Mouse (Mus musculus): ENCODE measurements around the gene Frmd4b. TPM values are rescaled to one million over a fixed set of nuclear protein-coding genes. Genes with fewer than 3 reads are reported as not detected.

Gene Frmd4b
- total and polyA plus RNA-seq, 3 experiments = 7.3 to 18.1 (median 11.9) TPM

DNA sequence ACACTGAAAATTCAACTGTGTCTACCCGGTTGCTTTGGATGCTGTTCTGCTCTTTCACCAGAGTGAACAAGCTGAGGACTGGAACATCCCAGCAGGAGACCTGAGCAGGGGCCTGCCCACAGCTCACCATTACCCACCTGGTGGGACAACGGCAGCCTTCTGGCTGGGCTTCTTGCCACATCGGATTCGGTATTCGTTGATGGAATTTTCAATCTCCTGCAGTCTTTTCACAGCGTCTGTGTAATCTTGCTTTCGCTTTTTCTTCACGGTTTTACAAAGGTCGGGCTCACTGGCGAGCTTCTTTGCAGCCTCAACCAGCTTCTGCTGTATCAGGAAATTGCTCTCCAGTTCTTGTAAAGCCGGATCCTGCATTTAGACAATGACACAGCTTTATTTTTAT, 312.3 kb downstream of the Frmd4b start:
- DNase-seq = no peak
- H3K4me3 ChIP-seq = peak overlapping the region; percentile 26; the same call in 1 of the 2 replicates
- WGBS = 41% methylated on average over 11 of the region's 11 CpGs
- H3K9ac ChIP-seq (ENCODE audit: low read depth, low read length) = peak overlapping the region; percentile 22; the same call in 1 of the 2 replicates
- no peaks in the 10 kb centered on the region for H3K27me3 ChIP-seq (ENCODE audit: control insufficient read depth, insufficient read depth, low read length)
- 0 out of 2 replicates have a peak, but pooled peaks cover 2% of the 10 kb centered on the region for H3K4me1 ChIP-seq (ENCODE audit: control insufficient read depth, insufficient read depth, low read length)
- no peaks in the 10 kb centered on the region for H3K79me2 ChIP-seq (replicated peaks; ENCODE audit: control insufficient read depth, insufficient read depth, low read length)
- H3K36me3 ChIP-seq (ENCODE audit: control insufficient read depth, insufficient read depth, low read length) = peaks cover 8% of the 10 kb centered on the region
- peak overlapping the region; percentile 62 for H3K27ac ChIP-seq
- intact Hi-C loops (cut with DNase I) = no loop called here
- TF ChIP-seq EP300 (IDR thresholded peaks at IDR 0.05; ENCODE audit: insufficient read depth, low read depth, low read length) = no peak
- no peak for TF ChIP-seq POLR2A (IDR thresholded peaks at IDR 0.05; ENCODE audit: insufficient read depth, low read depth, low read length)
- no peak for TF ChIP-seq CTCF (IDR thresholded peaks at IDR 0.05)

GRCm38 (mm10) chr6:97303277-97304109, 313.8 kb downstream of the Frmd4b start:
- no peaks in the 10 kb centered on the region for H3K27me3 ChIP-seq (ENCODE audit: control insufficient read depth, insufficient read depth, low read length)
- H3K79me2 ChIP-seq (replicated peaks; ENCODE audit: control insufficient read depth, insufficient read depth, low read length) = no peaks in the 10 kb centered on the region
- intact Hi-C loops (cut with DNase I) = no loop called here
- no peak overlapping the region for H3K9ac ChIP-seq (ENCODE audit: low read depth, low read length)
- H3K4me1 ChIP-seq (ENCODE audit: control insufficient read depth, insufficient read depth, low read length) = 0 out of 2 replicates have a peak, but pooled peaks cover 2% of the 10 kb centered on the region
- H3K36me3 ChIP-seq (ENCODE audit: control insufficient read depth, insufficient read depth, low read length) = peaks cover 8% of the 10 kb centered on the region
- no peak overlapping the region for H3K4me3 ChIP-seq
- DNase-seq = no peak
- 90% methylated on average over 9 of the region's 9 CpGs for WGBS
- TF ChIP-seq POLR2A (IDR thresholded peaks at IDR 0.05; ENCODE audit: insufficient read depth, low read depth, low read length) (no peak), CTCF (IDR thresholded peaks at IDR 0.05) (no peak), EP300 (IDR thresholded peaks at IDR 0.05; ENCODE audit: insufficient read depth, low read depth, low read length) (no peak)
- H3K27ac ChIP-seq = no peak overlapping the region

- 90% methylated on average over 7 of the region's 7 CpGs for WGBS
- H3K4me1 ChIP-seq (ENCODE audit: control insufficient read depth, insufficient read depth, low read length) = 0 out of 2 replicates have a peak, but pooled peaks cover 2% of the 10 kb centered on the region
- H3K27ac ChIP-seq = no peak overlapping the region
- no peaks in the 10 kb centered on the region for H3K27me3 ChIP-seq (ENCODE audit: control insufficient read depth, insufficient read depth, low read length)
- no peak overlapping the region for H3K4me3 ChIP-seq
- H3K79me2 ChIP-seq (replicated peaks; ENCODE audit: control insufficient read depth, insufficient read depth, low read length) = no peaks in the 10 kb centered on the region
- H3K9ac ChIP-seq (ENCODE audit: low read depth, low read length) = no peak overlapping the region
- intact Hi-C loops (cut with DNase I) = no loop called here
- no peak for DNase-seq
- peaks cover 8% of the 10 kb centered on the region for H3K36me3 ChIP-seq (ENCODE audit: control insufficient read depth, insufficient read depth, low read length)
- TF ChIP-seq POLR2A (IDR thresholded peaks at IDR 0.05; ENCODE audit: insufficient read depth, low read depth, low read length) = no peak
- no peak for TF ChIP-seq EP300 (IDR thresholded peaks at IDR 0.05; ENCODE audit: insufficient read depth, low read depth, low read length)
- no peak for TF ChIP-seq CTCF (IDR thresholded peaks at IDR 0.05)
These were observed 315.0 kb downstream of the Frmd4b start for GRCm38 (mm10) chr6:97302303-97302702.

GRCm38 (mm10) chr6:97300659-97301058, 316.7 kb downstream of the Frmd4b start:
- Histone ChIP-seq H3K4me1 (ENCODE audit: control insufficient read depth, insufficient read depth, low read length) (no peaks in the 10 kb centered on the region), H3K4me3 (no peak overlapping the region), H3K27me3 (ENCODE audit: control insufficient read depth, insufficient read depth, low read length) (no peaks in the 10 kb centered on the region), H3K9ac (ENCODE audit: low read depth, low read length) (no peak overlapping the region), H3K27ac (no peak overlapping the region), H3K36me3 (ENCODE audit: control insufficient read depth, insufficient read depth, low read length) (peaks cover 2% of the 10 kb centered on the region; the same call in 1 of the 2 replicates), H3K79me2 (replicated peaks; ENCODE audit: control insufficient read depth, insufficient read depth, low read length) (no peaks in the 10 kb centered on the region)
- TF ChIP-seq CTCF (IDR thresholded peaks at IDR 0.05) = no peak
- no peak for TF ChIP-seq EP300 (IDR thresholded peaks at IDR 0.05; ENCODE audit: insufficient read depth, low read depth, low read length)
- TF ChIP-seq POLR2A (IDR thresholded peaks at IDR 0.05; ENCODE audit: insufficient read depth, low read depth, low read length) = no peak
- intact Hi-C loops (cut with DNase I) = no loop called here
- no peak for DNase-seq
- WGBS = 84% methylated on average over 6 of the region's 6 CpGs

DNA sequence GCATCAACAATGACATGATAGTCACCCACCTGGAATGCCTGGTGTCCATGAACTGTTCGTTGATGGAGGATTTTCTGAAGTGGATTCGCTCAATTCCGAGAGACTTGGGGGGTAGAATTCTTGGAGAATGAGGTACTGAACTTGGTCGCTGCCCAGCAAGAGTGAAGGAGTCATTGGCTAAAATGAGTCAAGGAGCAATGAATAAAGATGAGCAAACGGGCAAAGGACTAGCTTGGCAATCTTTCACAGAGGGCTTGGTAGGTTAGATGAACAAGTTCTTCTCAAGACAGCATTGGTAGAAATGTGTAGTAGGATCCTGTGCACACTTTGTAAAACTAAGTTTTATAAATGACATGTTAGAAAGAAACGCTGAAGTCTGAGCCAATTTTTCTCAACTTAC, 317.2 kb downstream of the Frmd4b start:
- 96% methylated on average over 6 of the region's 6 CpGs for WGBS
- H3K9ac ChIP-seq (ENCODE audit: low read depth, low read length) = no peak overlapping the region
- H3K79me2 ChIP-seq (replicated peaks; ENCODE audit: control insufficient read depth, insufficient read depth, low read length) = no peaks in the 10 kb centered on the region
- no peak overlapping the region for H3K4me3 ChIP-seq
- H3K4me1 ChIP-seq (ENCODE audit: control insufficient read depth, insufficient read depth, low read length) = no peaks in the 10 kb centered on the region
- no peak overlapping the region for H3K27ac ChIP-seq
- no peak for DNase-seq
- H3K27me3 ChIP-seq (ENCODE audit: control insufficient read depth, insufficient read depth, low read length) = no peaks in the 10 kb centered on the region
- TF ChIP-seq CTCF (IDR thresholded peaks at IDR 0.05) (no peak), POLR2A (IDR thresholded peaks at IDR 0.05; ENCODE audit: insufficient read depth, low read depth, low read length) (no peak), EP300 (IDR thresholded peaks at IDR 0.05; ENCODE audit: insufficient read depth, low read depth, low read length) (no peak)
- intact Hi-C loops (cut with DNase I) = no loop called here
- H3K36me3 ChIP-seq (ENCODE audit: control insufficient read depth, insufficient read depth, low read length) = no peaks in the 10 kb centered on the region; the same call in 1 of the 2 replicates

DNA sequence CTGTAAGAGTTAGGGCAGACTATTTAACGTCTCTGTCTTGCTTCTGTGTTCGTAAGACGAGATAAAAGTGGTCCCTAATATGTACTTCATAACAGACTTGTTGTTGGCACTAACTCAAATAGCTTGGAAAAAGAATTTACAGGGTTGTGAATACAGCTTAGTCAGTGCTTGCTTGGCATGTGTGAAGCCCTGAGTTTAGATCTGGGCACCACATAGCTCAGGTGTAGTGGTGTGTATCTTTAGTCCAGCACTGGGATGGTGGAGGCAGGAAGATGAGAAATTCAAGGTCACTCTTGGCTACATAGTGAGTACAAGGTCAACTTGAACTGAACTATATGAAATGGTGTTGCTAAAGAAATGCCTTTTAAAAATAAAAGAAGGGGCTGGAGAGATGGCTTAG, 320.2 kb downstream of the Frmd4b start:
- H3K79me2 ChIP-seq (replicated peaks; ENCODE audit: control insufficient read depth, insufficient read depth, low read length) = no peaks in the 10 kb centered on the region
- TF ChIP-seq CTCF (IDR thresholded peaks at IDR 0.05) = no peak
- no peak for TF ChIP-seq EP300 (IDR thresholded peaks at IDR 0.05; ENCODE audit: insufficient read depth, low read depth, low read length)
- no peak for TF ChIP-seq POLR2A (IDR thresholded peaks at IDR 0.05; ENCODE audit: insufficient read depth, low read depth, low read length)
- H3K27ac ChIP-seq = no peak overlapping the region
- H3K27me3 ChIP-seq (ENCODE audit: control insufficient read depth, insufficient read depth, low read length) = no peaks in the 10 kb centered on the region
- no peak overlapping the region for H3K4me3 ChIP-seq
- WGBS = 70% methylated on average over 3 of the region's 3 CpGs
- no peak for DNase-seq
- peaks cover 6% of the 10 kb centered on the region for H3K36me3 ChIP-seq (ENCODE audit: control insufficient read depth, insufficient read depth, low read length)
- intact Hi-C loops (cut with DNase I) = no loop called here
- no peak overlapping the region for H3K9ac ChIP-seq (ENCODE audit: low read depth, low read length)
- no peaks in the 10 kb centered on the region; the same call in 1 of the 2 replicates for H3K4me1 ChIP-seq (ENCODE audit: control insufficient read depth, insufficient read depth, low read length)
